Mouse (Mus musculus) brain, adult 2 months (tissue): Measurements from ENCODE around the gene Wfdc2.
"Not testable (repeated sequence)": the region's sequence is repeated elsewhere in the genome, so short reads cannot be mapped to it uniquely, and the experiment has no call there.

Experiments
- DNase-seq: peaks from one replicate; pipeline ENCODE4 v3.0.0; 2011; ENCODE audit warnings: low read depth, low spot score

Gene Wfdc2

GRCm38 (mm10) chr2:164549338-164549737 is 12.9 kb upstream of the Wfdc2 start:
- no peak for DNase-seq

GRCm38 (mm10) chr2:164549963-164550894 is 12.0 kb upstream of the Wfdc2 start:
- peak; percentile 72 for DNase-seq

GRCm38 (mm10) chr2:164550895-164551269 is 11.3 kb upstream of the Wfdc2 start:
- DNase-seq = no peak

- no peak for DNase-seq
Measured at GRCm38 (mm10) chr2:164551502-164551901, 10.7 kb upstream of the Wfdc2 start.

- DNase-seq = peak; percentile 71
Measured at GRCm38 (mm10) chr2:164558426-164558825, 3.8 kb upstream of the Wfdc2 start.

GRCm38 (mm10) chr2:164558991-164559645 is 3.1 kb upstream of the Wfdc2 start:
- DNase-seq = no peak

- DNase-seq = no peak
Measured at GRCm38 (mm10) chr2:164560106-164560505, 2.1 kb upstream of the Wfdc2 start.

GRCm38 (mm10) chr2:164563339-164564038 is 1.3 kb downstream of the Wfdc2 start:
- peak; percentile 62 for DNase-seq

GRCm38 (mm10) chr2:164564346-164564745 is 2.1 kb downstream of the Wfdc2 start:
- no peak for DNase-seq

GRCm38 (mm10) chr2:164566997-164567396 is 4.8 kb downstream of the Wfdc2 start:
- no peak for DNase-seq

- no peak for DNase-seq
Measured at GRCm38 (mm10) chr2:164567460-164567859, 5.2 kb downstream of the Wfdc2 start.

GRCm38 (mm10) chr2:164573359-164573758 is 11.1 kb downstream of the Wfdc2 start, which contains the start of gene Spint3:
Gene Spint3 (minus strand): TSS chr2:164573459.
- not testable (repeated sequence) for DNase-seq

- not testable (repeated sequence) for DNase-seq
Measured at GRCm38 (mm10) chr2:164585025-164585725, 23.0 kb downstream of the Wfdc2 start, which contains the start of gene Wfdc6a. Gene Wfdc6a (minus strand): TSS chr2:164585447.

- peak; percentile 68 for DNase-seq
Measured at GRCm38 (mm10) chr2:164592014-164592413, 29.8 kb downstream of the Wfdc2 start.

- no peak for DNase-seq
Measured at GRCm38 (mm10) chr2:164593494-164593893, 31.3 kb downstream of the Wfdc2 start, which contains the start of gene Eppin. Gene Eppin (minus strand): TSS chr2:164593594.

- DNase-seq = no peak
Measured at GRCm38 (mm10) chr2:164600179-164600578, 38.0 kb downstream of the Wfdc2 start.

- DNase-seq = no peak
Measured at GRCm38 (mm10) chr2:164603482-164603881, 41.3 kb downstream of the Wfdc2 start.

- DNase-seq = peak; percentile 35
Measured at GRCm38 (mm10) chr2:164604411-164604810, 42.2 kb downstream of the Wfdc2 start.

- no peak for DNase-seq
Measured at GRCm38 (mm10) chr2:164608781-164609180, 46.6 kb downstream of the Wfdc2 start.

- DNase-seq = not testable (repeated sequence)
Measured at GRCm38 (mm10) chr2:164613471-164613870, 51.3 kb downstream of the Wfdc2 start, which contains the start of the genes Wfdc6b and Wfdc8. Gene Wfdc6b (plus strand): TSS chr2:164613522. Gene Wfdc8 (minus strand): TSS chr2:164613626.

GRCm38 (mm10) chr2:164615386-164615785 is 53.2 kb downstream of the Wfdc2 start:
- DNase-seq = no peak
